Mouse (Mus musculus): ENCODE measurements around the gene Txnrd3. TPM values are rescaled to one million over a fixed set of nuclear protein-coding genes. Genes with fewer than 3 reads are reported as not detected.
A peak's percentile ranks its signal among the peaks of the same experiment; 100 is the strongest.

Txnrd3 gene
- 6.1 and 6.7 TPM in 2 replicates for total RNA-seq (2012; rRNA removed)
- 7.9 and 8.6 TPM in 2 replicates for total RNA-seq (2014; rRNA removed)
- polyA plus RNA-seq (2012; ENCODE audit: insufficient read length, low read depth): 8.0 TPM in 2 replicates

GRCm38 (mm10) chr6:89643798-89644270, at the start of gene Txnrd3:
Gene Txnrd3, plus strand, starts transcription at chr6:89643988.
- no peak for TF ChIP-seq USF1 (IDR thresholded peaks at IDR 0.05; ENCODE audit: low read depth, low read length)
- TF ChIP-seq CHD1 (IDR thresholded peaks at IDR 0.05; ENCODE audit: low read depth, low read length): no peak
- TF ChIP-seq NELFE (IDR thresholded peaks at IDR 0.05; ENCODE audit: low read depth, low read length): peak; percentile 30; the same call in 1 of the 2 replicates
- TF ChIP-seq BHLHE40 (IDR thresholded peaks at IDR 0.05; ENCODE audit: low read depth, low read length): no peak
- TF ChIP-seq PAX5 (IDR thresholded peaks at IDR 0.05; ENCODE audit: low read length): no peak
- TF ChIP-seq IRF4 (IDR thresholded peaks at IDR 0.05; ENCODE audit: low read depth, low read length): no peak
- TF ChIP-seq ETS1 (conservative IDR thresholded peaks at IDR 0.05; ENCODE audit: low read depth, low read length): no peak
- TF ChIP-seq CTCF (conservative IDR thresholded peaks at IDR 0.05 in 1 of 2, IDR thresholded peaks at IDR 0.05 in 1 of 2; ENCODE audit: low read depth in 2 of 2, low read length in 2 of 2): peak in 1 of 2 experiments; percentile 15; a peak in 2 of 4 replicates
- TF ChIP-seq TCF12 (IDR thresholded peaks at IDR 0.05; ENCODE audit: low read depth, low read length): no peak; the same call in 1 of the 2 replicates
- TF ChIP-seq NRF1 (IDR thresholded peaks at IDR 0.05; ENCODE audit: low read depth, low read length): peak; percentile 13; the same call in 1 of the 2 replicates
- TF ChIP-seq CHD2 (IDR thresholded peaks at IDR 0.05; ENCODE audit: low read length): no peak
- no peak for TF ChIP-seq GABPA (IDR thresholded peaks at IDR 0.05; ENCODE audit: insufficient replicate concordance, low read depth, low read length)
- no peak for TF ChIP-seq USF2 (conservative IDR thresholded peaks at IDR 0.05; ENCODE audit: low read depth, low read length)
- no peak for TF ChIP-seq TBP (conservative IDR thresholded peaks at IDR 0.05; ENCODE audit: low read depth, low read length)
- no peak for TF ChIP-seq UBTF (IDR thresholded peaks at IDR 0.05; ENCODE audit: low read depth, low read length)
- TF ChIP-seq ZMIZ1 (IDR thresholded peaks at IDR 0.05; ENCODE audit: low read depth, low read length): no peak
- H3K4me2 ChIP-seq (ENCODE audit: insufficient read depth, low read depth, poor library complexity, severe bottlenecking): peak within 1 kb of the TSS; percentile 85
- peak within 1 kb of the TSS; percentile 25 to 60 (median 58) for H3K4me3 ChIP-seq (replicated peaks in 1 of 3; ENCODE audit: low read depth in 2 of 3, low read length in 2 of 3, poor library complexity in 1 of 3)
- H3K9me3 ChIP-seq (replicated peaks; ENCODE audit: low read length): no peaks in the 10 kb centered on the region
- H3K36me3 ChIP-seq (replicated peaks in 1 of 2; ENCODE audit: control insufficient read depth in 1 of 2, insufficient read depth in 1 of 2, low read length in 1 of 2): no peaks in the 10 kb centered on the region
- peaks cover 0 to 10% of the 10 kb centered on the region in 2 experiments; a peak in 3 of 4 replicates for H3K4me1 ChIP-seq (ENCODE audit: control insufficient read depth in 1 of 2, insufficient read depth in 2 of 2)
- peak within 1 kb of the TSS; percentile 14 for H3K9ac ChIP-seq (ENCODE audit: insufficient read depth, low read depth)
- dilution Hi-C loops (cut with MboI; ENCODE audit: extremely low pct_ligation_motif_present, extremely low pct_unique_long_range_greater_than_20kb, low sequenced_read_pairs) (no loop called here), in situ Hi-C loops (cut with MboI; ENCODE audit: low pct_ligation_motif_present, low pct_unique_long_range_greater_than_20kb, low sequenced_read_pairs) (no loop called here)
- H3K79me2 ChIP-seq (replicated peaks; ENCODE audit: control insufficient read depth, extremely low read depth, insufficient read depth, poor library complexity, severe bottlenecking): no peaks in the 10 kb centered on the region
- peaks cover 3% of the 10 kb centered on the region for H3K27me3 ChIP-seq (replicated peaks)
- DNase-seq (ENCODE audit: extremely low read depth): peak; percentile 85
- peak within 1 kb of the TSS; percentile 55 for H3K27ac ChIP-seq (ENCODE audit: insufficient read depth, low read depth)

GRCm38 (mm10) chr6:89595018-89595776, 48.6 kb upstream of the Txnrd3 start, which contains the start of gene Chchd6:
Gene Chchd6, minus strand, starts transcription at chr6:89595652.
- Histone ChIP-seq H3K79me2 (replicated peaks; ENCODE audit: control insufficient read depth, extremely low read depth, insufficient read depth, poor library complexity, severe bottlenecking) (no peaks in the 10 kb centered on the region), H3K27ac (ENCODE audit: insufficient read depth, low read depth) (no peak within 1 kb of the TSS)
- dilution Hi-C loops (cut with MboI; ENCODE audit: extremely low pct_ligation_motif_present, extremely low pct_unique_long_range_greater_than_20kb, low sequenced_read_pairs): no loop called here
- TF ChIP-seq UBTF (IDR thresholded peaks at IDR 0.05; ENCODE audit: low read depth, low read length) (no peak; the same call in 1 of the 2 replicates), ZC3H11A (IDR thresholded peaks at IDR 0.05; ENCODE audit: low read depth, low read length) (no peak), ZMIZ1 (IDR thresholded peaks at IDR 0.05; ENCODE audit: low read depth, low read length) (peak; percentile 43; the same call in 1 of the 2 replicates), NELFE (IDR thresholded peaks at IDR 0.05; ENCODE audit: low read depth, low read length) (0 out of 2 replicates have a peak, but pooled peaks have one; percentile 28), MXI1 (IDR thresholded peaks at IDR 0.05; ENCODE audit: low read depth, low read length) (peak; percentile 99), ZNF384 (IDR thresholded peaks at IDR 0.05; ENCODE audit: low read depth, low read length) (no peak), POLR2A (IDR thresholded peaks at IDR 0.05; ENCODE audit: low read depth, low read length) (peak; percentile 61; the same call in 1 of the 2 replicates), EP300 (IDR thresholded peaks at IDR 0.05; ENCODE audit: low read length) (0 out of 2 replicates have a peak, but pooled peaks have one; percentile 27), RAD21 (IDR thresholded peaks at IDR 0.05; ENCODE audit: low read depth, low read length) (no peak), IRF4 (IDR thresholded peaks at IDR 0.05; ENCODE audit: low read depth, low read length) (no peak), POLR2AphosphoS2 (IDR thresholded peaks at IDR 0.05; ENCODE audit: low read depth, low read length) (no peak), CHD2 (IDR thresholded peaks at IDR 0.05; ENCODE audit: low read length) (peak; percentile 94), MYC (IDR thresholded peaks at IDR 0.05; ENCODE audit: low read depth, low read length) (0 out of 2 replicates have a peak, but pooled peaks have one; percentile 45), SMC3 (IDR thresholded peaks at IDR 0.05; ENCODE audit: low read depth, low read length) (no peak), SIN3A (IDR thresholded peaks at IDR 0.05; ENCODE audit: low read length) (peak; percentile 96), TCF12 (IDR thresholded peaks at IDR 0.05; ENCODE audit: low read depth, low read length) (peak; percentile 61), USF1 (IDR thresholded peaks at IDR 0.05; ENCODE audit: low read depth, low read length) (no peak), HCFC1 (IDR thresholded peaks at IDR 0.05; ENCODE audit: low read depth, low read length) (peak; percentile 99), GABPA (IDR thresholded peaks at IDR 0.05; ENCODE audit: insufficient replicate concordance, low read depth, low read length) (peak; percentile 77; the same call in 1 of the 2 replicates), JUND (conservative IDR thresholded peaks at IDR 0.05; ENCODE audit: low read depth, low read length) (no peak), MAX (IDR thresholded peaks at IDR 0.05; ENCODE audit: low read length) (peak; percentile 74), BHLHE40 (IDR thresholded peaks at IDR 0.05; ENCODE audit: low read depth, low read length) (peak; percentile 94)

More at GRCm38 (mm10) chr6:89595018-89595776, 48.6 kb upstream of the Txnrd3 start, which contains the start of gene Chchd6:
- peak within 1 kb of the TSS; percentile 68 for H3K9ac ChIP-seq (ENCODE audit: insufficient read depth, low read depth)
- no peaks in the 10 kb centered on the region for H3K27me3 ChIP-seq (replicated peaks)
- peak within 1 kb of the TSS; percentile 99 for H3K4me2 ChIP-seq (ENCODE audit: insufficient read depth, low read depth, poor library complexity, severe bottlenecking)
- H3K36me3 ChIP-seq (replicated peaks in 1 of 2; ENCODE audit: control insufficient read depth in 1 of 2, insufficient read depth in 1 of 2, low read length in 1 of 2): no peaks in the 10 kb centered on the region
- peaks cover 3 to 10% of the 10 kb centered on the region in 2 experiments for H3K4me1 ChIP-seq (ENCODE audit: control insufficient read depth in 1 of 2, insufficient read depth in 2 of 2)
- H3K4me3 ChIP-seq (replicated peaks in 1 of 3; ENCODE audit: low read depth in 2 of 3, low read length in 2 of 3, poor library complexity in 1 of 3): peak within 1 kb of the TSS; percentile 43 to 95 (median 71)
- peaks cover 4% of the 10 kb centered on the region for H3K9me3 ChIP-seq (replicated peaks; ENCODE audit: low read length)
- in situ Hi-C loops (cut with MboI; ENCODE audit: low pct_ligation_motif_present, low pct_unique_long_range_greater_than_20kb, low sequenced_read_pairs): no loop called here
- peak; percentile 93 for DNase-seq (ENCODE audit: extremely low read depth)

Data from CH12.LX (cell line).